Mouse (Mus musculus) left cerebral cortex, adult 2 months (tissue): Measurements from ENCODE around the gene Barx1. TPM values are rescaled to one million over a fixed set of nuclear protein-coding genes. Genes with fewer than 3 reads are reported as not detected.
A peak's percentile ranks its signal among the peaks of the same experiment; 100 is the strongest.

Source experiments
- DNase-seq, 2 experiments: peaks; one replicate each; pipeline ENCODE4 v3.0.0; 2021 to 2022; ENCODE audit warnings: low spot score in 2 of 2, mixed read lengths in 1 of 2; ENCODE audit errors: extremely low spot score in 1 of 2
- H3K27ac ChIP-seq: fragments of 200-600 bp; 2 replicates; pipeline ENCODE4 v1.8.1; 2022
- H3K4me3 ChIP-seq: fragments of 200-600 bp; 2 replicates; pipeline ENCODE4 v1.8.1; 2022
- CTCF ChIP-seq: fragments of 200-600 bp; IDR thresholded peaks from 2 replicates; pipeline ENCODE4 v1.8.1; 2022; ENCODE audit warnings: antibody characterized with exemption, mild to moderate bottlenecking, moderate library complexity
- intact Hi-C: fragments of 180-260 bp; cut with DNase I; formaldehyde crosslinking; loops from one replicate; pipeline ENCODE4 v1.15.1; 2025
- total RNA-seq, 2 experiments: library from RNA; stranded (reverse); gene quantifications; 2 replicates each; pipeline ENCODE4 v1.2.3; 2021

Barx1 gene
- total RNA-seq, 2 experiments from 2014 or later, result not detected

DNA sequence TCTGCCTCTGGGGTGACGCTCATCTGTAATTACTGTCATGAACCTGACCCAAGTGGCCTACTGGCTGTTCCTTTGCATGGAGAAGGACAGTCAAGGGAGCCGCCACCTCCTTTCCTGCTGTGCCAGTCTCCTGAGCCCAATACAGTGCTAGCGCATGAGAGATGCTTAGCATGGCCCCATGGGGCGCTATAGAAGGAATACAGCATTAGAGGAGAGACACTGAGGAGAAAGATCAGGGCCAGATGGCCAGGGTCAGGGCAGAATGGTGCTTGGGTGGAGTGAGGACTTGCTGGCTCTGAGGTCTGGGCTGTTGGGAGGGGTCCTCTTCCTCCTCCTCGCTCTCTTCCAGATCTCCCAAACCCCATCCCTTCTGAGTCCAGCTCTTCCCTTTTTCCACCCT lies 23.9 kb downstream of the Barx1 start:
- DNase-seq, result no peak
- intact Hi-C loops, result no loop called here
- Histone ChIP-seq H3K4me3 (no peak overlapping the region), H3K27ac (no peak overlapping the region)
- TF ChIP-seq CTCF, result no peak

GRCm38 (mm10) chr13:48691991-48692390 lies 29.2 kb downstream of the Barx1 start:
- H3K27ac ChIP-seq, result no peak overlapping the region
- TF ChIP-seq CTCF, result no peak
- H3K4me3 ChIP-seq, result no peak overlapping the region
- intact Hi-C loops, result no loop called here
- DNase-seq, result no peak

GRCm38 (mm10) chr13:48694090-48695064 lies 31.6 kb downstream of the Barx1 start:
- no peak for TF ChIP-seq CTCF
- intact Hi-C loops, result no loop called here
- H3K4me3 ChIP-seq, result no peak overlapping the region
- DNase-seq, result peak; percentile 43 to 58
- H3K27ac ChIP-seq, result no peak overlapping the region

DNA sequence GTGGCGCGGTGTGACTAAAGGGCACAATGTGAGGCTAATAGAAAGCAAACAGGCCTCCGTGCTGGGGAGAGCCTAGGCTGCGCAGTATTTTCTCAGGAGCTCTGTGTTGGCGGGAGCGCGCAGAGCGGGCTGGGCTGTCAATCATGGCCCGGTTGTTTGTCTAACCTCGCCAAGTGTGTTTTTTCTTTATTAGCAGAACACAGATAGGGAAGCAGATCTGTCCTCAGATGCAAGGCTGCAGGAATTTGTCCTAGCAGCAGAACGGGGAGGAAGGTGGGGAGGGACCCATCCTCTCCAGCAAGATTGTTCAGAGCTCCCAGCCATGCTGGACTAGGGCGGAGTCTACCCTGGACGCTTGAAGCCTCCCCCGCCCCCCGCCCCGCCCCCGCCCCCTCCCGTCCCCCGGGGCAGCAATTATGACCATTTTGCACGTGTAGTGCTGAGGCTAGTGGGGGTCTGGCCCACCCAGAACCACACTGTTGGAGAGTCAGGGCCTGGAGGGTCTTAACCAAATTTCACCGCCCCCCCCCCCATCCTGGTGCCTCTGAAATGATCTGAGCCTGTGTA lies 43.7 kb downstream of the Barx1 start:
- H3K4me3 ChIP-seq, result no peak overlapping the region
- H3K27ac ChIP-seq, result no peak overlapping the region
- no peak for TF ChIP-seq CTCF
- DNase-seq, result no peak
- intact Hi-C loops, result no loop called here

- TF ChIP-seq CTCF, result no peak
- DNase-seq, result no peak
- H3K4me3 ChIP-seq, result no peak overlapping the region
- intact Hi-C loops, result no loop called here
- H3K27ac ChIP-seq, result no peak overlapping the region
Measured at GRCm38 (mm10) chr13:48712675-48713074, 49.9 kb downstream of the Barx1 start.

DNA sequence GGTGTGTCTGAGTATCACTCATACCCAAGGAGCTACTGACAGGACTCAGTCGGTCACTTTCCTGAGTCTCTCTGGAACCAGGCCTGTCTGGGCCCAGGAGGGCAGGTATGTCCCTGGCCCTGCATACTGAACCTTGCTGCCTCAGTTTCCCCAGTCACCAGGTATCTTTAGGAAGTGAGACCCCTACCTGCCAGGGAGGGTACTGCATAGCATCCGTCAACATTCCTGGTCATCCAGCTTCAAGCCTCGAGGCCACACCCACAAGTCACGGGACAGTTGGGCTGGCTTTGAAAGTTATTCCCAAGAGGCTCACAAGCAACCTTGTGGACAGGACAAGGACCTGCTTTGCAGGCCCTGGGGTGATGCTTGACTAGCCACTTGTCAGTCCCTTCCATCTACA lies 53.3 kb downstream of the Barx1 start:
- Histone ChIP-seq H3K27ac (no peak overlapping the region), H3K4me3 (no peak overlapping the region)
- TF ChIP-seq CTCF, result peak; percentile 47
- intact Hi-C loops, result no loop called here
- no peak for DNase-seq

Other genes with a start within 250 kb of the Barx1 start
- gene Zfp169, start 149.5 kb upstream of the Barx1 start, total RNA-seq, result 10 to 100 TPM; 24.2 to 28.5 TPM
- 1 to 10 TPM; 1.5 to 2.8 TPM for gene A830005F24Rik, start 149.4 kb upstream of the Barx1 start, total RNA-seq
- gene Ptpdc1, start 37.3 kb upstream of the Barx1 start, total RNA-seq, result 10 to 100 TPM; 22.9 to 28.5 TPM
- gene Phf2, start 208.1 kb downstream of the Barx1 start, total RNA-seq, result 10 to 100 TPM; 36.2 to 36.8 TPM